Mouse (Mus musculus): ENCODE measurements around the gene Cend1.

GRCm38 (mm10) chr7:141405466-141405865, 23.8 kb downstream of the Cend1 start:
- TF ChIP-seq GATA1 (IDR thresholded peaks at IDR 0.05; ENCODE audit: borderline replicate concordance, low read length), result no peak
- TF ChIP-seq FLI1 (IDR thresholded peaks at IDR 0.05; ENCODE audit: low read length), result no peak

Measured in megakaryocyte, embryonic 14.5 days (primary cell).